Mouse (Mus musculus): Measurements from ENCODE around the gene Hsf2. TPM values are rescaled to one million over a fixed set of nuclear protein-coding genes. Genes with fewer than 3 reads are reported as not detected.
"Not testable (repeated sequence)": the region's sequence is repeated elsewhere in the genome, so short reads cannot be mapped to it uniquely, and the experiment has no call there.

Gene Hsf2
- polyA plus RNA-seq, 3 experiments from 2014 or later, result 14.1 to 15.5 (median 14.3) TPM

DNA sequence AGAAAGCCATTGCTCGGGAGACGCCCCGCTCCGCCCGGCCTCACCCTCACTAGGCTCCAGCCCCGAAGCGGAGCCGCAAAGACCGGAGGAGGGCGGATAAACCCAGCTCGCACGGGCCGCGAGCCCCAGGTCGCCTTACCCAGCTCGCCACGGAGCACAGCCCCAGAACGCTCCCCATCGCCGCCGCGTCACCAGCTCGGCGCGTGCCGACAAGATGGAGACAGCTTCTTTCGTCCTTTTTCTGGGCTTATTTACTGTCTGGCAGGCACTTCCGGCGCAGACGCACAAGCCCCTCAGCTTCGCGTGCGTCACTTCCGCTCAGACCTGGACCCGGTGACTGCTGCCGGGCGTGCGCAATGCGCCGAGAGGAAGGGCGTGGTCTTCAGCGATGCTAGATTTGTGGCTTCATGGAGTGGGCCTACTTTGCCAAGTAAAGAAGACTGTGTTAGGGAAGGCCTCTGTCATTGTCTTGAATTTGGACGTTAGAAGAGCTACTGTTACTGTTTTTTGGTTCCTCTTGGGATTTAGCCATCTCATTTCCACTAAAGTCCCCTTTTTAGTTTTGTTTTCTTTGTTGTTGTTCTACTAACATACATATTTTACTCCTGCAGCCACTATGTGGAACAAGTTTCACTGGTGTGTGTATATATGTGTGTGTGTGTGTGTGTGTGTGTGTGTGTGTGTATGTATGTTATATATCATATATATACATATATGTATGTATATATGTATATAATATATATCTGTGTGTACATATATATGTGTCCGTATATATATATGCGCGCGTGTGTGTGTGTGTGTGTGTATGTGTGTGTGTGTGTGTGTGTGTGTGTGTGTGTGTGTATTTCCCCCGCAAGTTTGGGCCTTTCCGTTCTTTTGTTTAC, 46.3 kb downstream of the Hsf2 start, which contains the start of gene Serinc1:
Gene Serinc1 (minus strand): TSS at position 313 of the 884 bp plus-strand sequence.
- peak; percentile 97 for ATAC-seq

DNA sequence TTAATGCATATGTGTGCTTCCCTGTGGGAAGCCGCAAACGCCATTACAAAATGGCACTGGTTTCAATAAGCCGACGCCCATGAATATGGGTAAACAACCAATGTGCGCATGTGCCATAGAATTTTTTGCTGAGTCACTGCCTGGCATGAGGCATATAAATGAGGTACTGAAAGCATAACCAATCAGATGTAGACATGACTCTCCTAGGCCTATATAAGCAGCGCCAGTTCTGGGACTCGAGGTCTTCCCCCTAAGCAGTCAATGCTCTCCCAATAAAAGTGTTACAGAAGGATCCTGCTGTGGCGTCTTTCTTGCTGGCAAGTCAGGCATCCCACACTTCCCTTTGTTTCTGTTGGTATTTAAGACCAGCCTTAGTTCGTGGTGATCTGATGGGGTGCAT, 57.7 kb downstream of the Hsf2 start:
- not testable (repeated sequence) for ATAC-seq

DNA sequence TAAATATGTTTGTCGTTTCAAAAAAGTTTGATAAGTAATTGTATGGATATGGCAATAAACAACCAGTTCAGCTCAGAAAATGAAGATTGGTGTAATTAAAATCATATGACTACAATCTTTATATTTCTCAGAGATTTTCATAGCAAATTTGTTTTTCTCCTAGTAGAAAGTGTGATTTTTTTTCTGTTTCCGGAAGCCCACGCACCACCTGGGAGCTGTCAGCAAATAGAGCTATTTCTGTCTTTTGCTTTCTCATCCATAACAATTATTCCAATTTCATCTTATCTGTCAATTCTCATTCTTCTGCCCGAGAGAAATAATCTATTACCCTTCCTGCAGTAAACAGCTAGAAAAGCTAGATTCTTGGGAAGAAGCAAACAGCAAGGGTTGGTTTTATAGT, 63.4 kb downstream of the Hsf2 start:
- no peak for ATAC-seq

- ATAC-seq, result no peak
Measured at GRCm38 (mm10) chr10:57553719-57554118, 67.5 kb downstream of the Hsf2 start.

- ATAC-seq, result no peak
Measured at GRCm38 (mm10) chr10:57557597-57557996, 71.4 kb downstream of the Hsf2 start.

Other genes with a start within 250 kb of the Hsf2 start
- 100 to 1,000 TPM; 100 to 133 (median 115) TPM for gene Serinc1, start 46.1 kb downstream of the Hsf2 start, polyA plus RNA-seq (2017; shearing (Covaris generic))
- gene Pkib, start 145.6 kb downstream of the Hsf2 start, polyA plus RNA-seq (2017; shearing (Covaris generic)), result 1 to 10 TPM in 1 of 3 experiments, under 1 TPM in 1, not detected in 1; 0.36 to 1.7 TPM